Mouse (Mus musculus) lung, postnatal 0 days (tissue): ENCODE data around the gene Yif1b.
"Not testable (repeated sequence)": the region's sequence is repeated elsewhere in the genome, so short reads cannot be mapped to it uniquely, and the experiment has no call there.

Source experiments
- CTCF ChIP-seq: IDR thresholded peaks from 2 replicates; pipeline ENCODE4 v1.5.1; 2016; ENCODE audit warnings: antibody characterized with exemption, mild to moderate bottlenecking
- EP300 ChIP-seq: IDR thresholded peaks from 2 replicates; pipeline ENCODE4 v1.6.1; 2016; ENCODE audit warnings: antibody characterized with exemption, mild to moderate bottlenecking, control low read depth

GRCm38 (mm10) chr7:29212775-29213560 lies 25.2 kb upstream of the Yif1b start:
- TF ChIP-seq EP300, CTCF: not testable (repeated sequence)
